Mouse (Mus musculus) heart, adult 2 months (tissue): ENCODE data around the gene Map2k4.

Experiments
- CTCF ChIP-seq: fragments of 200-600 bp; IDR thresholded peaks from 2 replicates; pipeline ENCODE4 v1.8.1; 2022; ENCODE audit warnings: antibody characterized with exemption, mild to moderate bottlenecking, moderate library complexity
- EP300 ChIP-seq: fragments of 200-500 bp; IDR thresholded peaks from 2 replicates; pipeline ENCODE4 v1.6.1; 2011; ENCODE audit warnings: low read depth, low read length, control low read depth; ENCODE audit not compliant: insufficient read depth
- POLR2A ChIP-seq: fragments of 200-500 bp; IDR thresholded peaks from 2 replicates; pipeline ENCODE4 v1.6.1; 2011; ENCODE audit warnings: mild to moderate bottlenecking, low read depth, low read length, control low read depth; ENCODE audit not compliant: insufficient read depth

GRCm38 (mm10) chr11:65777810-65778209 lies 10.3 kb downstream of the Map2k4 start:
- TF ChIP-seq POLR2A = no peak
- TF ChIP-seq CTCF = no peak
- TF ChIP-seq EP300 = no peak
